Mouse (Mus musculus) midbrain, embryonic 13.5 days (tissue): ENCODE measurements around the gene Fut8. TPM values are rescaled to one million over a fixed set of nuclear protein-coding genes. Genes with fewer than 3 reads are reported as not detected.

Source experiments
- ATAC-seq: fragments of 200-750 bp; cut with Nextera tagmentation; 2 replicates; pipeline ENCODE4 v1.8.0; 2017; ENCODE audit warnings: mild to moderate bottlenecking, moderate TSS enrichment, moderate library complexity
- H3K27ac ChIP-seq: fragments of 300-500 bp; sonication (generic); 2 replicates; pipeline ENCODE4 v1.5.1; 2015; ENCODE audit warnings: inconsistent platforms, mild to moderate bottlenecking, moderate library complexity
- H3K27me3 ChIP-seq: fragments of 300-500 bp; sonication (generic); 2 replicates; pipeline ENCODE4 v1.6.1; 2015; ENCODE audit warnings: mild to moderate bottlenecking, inconsistent platforms
- H3K36me3 ChIP-seq: fragments of 300-500 bp; sonication (generic); 2 replicates; pipeline ENCODE4 v1.6.1; 2015; ENCODE audit warnings: mild to moderate bottlenecking, inconsistent platforms
- H3K4me1 ChIP-seq: fragments of 300-500 bp; sonication (generic); replicated peaks from 2 replicates; pipeline ENCODE4 v1.6.1; 2015; ENCODE audit warnings: inconsistent platforms
- H3K4me2 ChIP-seq: fragments of 300-500 bp; sonication (generic); replicated peaks from 2 replicates; pipeline ENCODE4 v1.6.1; 2015; ENCODE audit warnings: moderate library complexity, mild to moderate bottlenecking, inconsistent platforms
- H3K4me3 ChIP-seq: fragments of 300-500 bp; sonication (generic); replicated peaks from 2 replicates; pipeline ENCODE4 v1.5.1; 2015; ENCODE audit warnings: mild to moderate bottlenecking, inconsistent platforms
- H3K9ac ChIP-seq: fragments of 300-500 bp; sonication (generic); replicated peaks from 2 replicates; pipeline ENCODE4 v1.6.1; 2015; ENCODE audit warnings: mild to moderate bottlenecking, inconsistent platforms
- H3K9me3 ChIP-seq: fragments of 300-500 bp; sonication (generic); 2 replicates; pipeline ENCODE4 v1.6.1; 2016; ENCODE audit warnings: mild to moderate bottlenecking, inconsistent platforms
- WGBS: fragments of 180-500 bp; shearing (Covaris S2); methylation state at CpG from one replicate; pipeline ENCODE4 v1.1.7; 2015; 5-methylcytosine and 5-hydroxymethylcytosine counted together
- polyA plus RNA-seq: library from polyadenylated mRNA; unstranded; fragments of >200 nt; fragmentation: Nextera tagmentation; extraction: Ambion mirVana; gene quantifications from 2 replicates; pipeline ENCODE4 v1.2.1, GENCODE M21; 2015

Fut8 gene
- polyA plus RNA-seq, 1 experiment from 2014 or later, result 51.1 TPM

DNA sequence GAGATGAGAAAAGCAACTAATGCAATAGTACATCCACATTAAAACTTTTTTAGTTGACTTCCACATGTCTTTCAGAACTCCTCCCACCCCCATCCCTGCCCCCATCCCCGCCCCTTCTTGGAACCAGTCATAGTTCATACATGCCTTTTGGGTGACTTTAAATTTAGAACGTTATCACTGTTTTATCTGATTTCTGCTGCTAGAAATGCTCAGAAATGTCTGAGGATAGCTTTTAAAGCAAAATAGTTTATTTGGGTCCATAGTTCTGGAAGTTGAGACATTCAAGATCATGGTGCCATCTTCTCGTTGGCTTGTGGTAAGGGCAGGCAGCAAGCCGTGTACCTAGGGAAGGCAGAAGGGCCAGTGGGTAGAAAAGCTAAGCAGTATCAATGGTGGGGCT lies 34.8 kb upstream of the Fut8 start:
- no peaks in the 10 kb centered on the region for H3K9me3 ChIP-seq
- no peak for ATAC-seq
- no peaks in the 10 kb centered on the region for H3K36me3 ChIP-seq
- WGBS, result 92% methylated on average over 4 of the region's 4 CpGs
- no peaks in the 10 kb centered on the region for H3K27me3 ChIP-seq
- no peaks in the 10 kb centered on the region for H3K4me1 ChIP-seq
- no peak overlapping the region for H3K4me3 ChIP-seq
- no peak overlapping the region for H3K4me2 ChIP-seq
- no peak overlapping the region for H3K27ac ChIP-seq
- no peak overlapping the region for H3K9ac ChIP-seq

GRCm38 (mm10) chr12:77206852-77207251 lies 31.1 kb upstream of the Fut8 start:
- no peaks in the 10 kb centered on the region for H3K9me3 ChIP-seq
- H3K36me3 ChIP-seq, result no peaks in the 10 kb centered on the region
- 83% methylated on average over 5 of the region's 5 CpGs for WGBS
- ATAC-seq, result no peak
- H3K27ac ChIP-seq, result no peak overlapping the region
- H3K4me3 ChIP-seq, result no peak overlapping the region
- H3K27me3 ChIP-seq, result no peaks in the 10 kb centered on the region
- H3K4me2 ChIP-seq, result no peak overlapping the region
- H3K4me1 ChIP-seq, result no peaks in the 10 kb centered on the region
- H3K9ac ChIP-seq, result no peak overlapping the region

GRCm38 (mm10) chr12:77208056-77208455 lies 29.9 kb upstream of the Fut8 start:
- WGBS, result 96% methylated on average over 2 of the region's 2 CpGs
- no peak overlapping the region for H3K4me3 ChIP-seq
- no peak overlapping the region for H3K27ac ChIP-seq
- no peaks in the 10 kb centered on the region for H3K4me1 ChIP-seq
- no peaks in the 10 kb centered on the region for H3K27me3 ChIP-seq
- H3K36me3 ChIP-seq, result no peaks in the 10 kb centered on the region
- H3K9me3 ChIP-seq, result no peaks in the 10 kb centered on the region
- no peak overlapping the region for H3K9ac ChIP-seq
- ATAC-seq, result no peak
- H3K4me2 ChIP-seq, result no peak overlapping the region

- H3K4me2 ChIP-seq, result no peak overlapping the region
- WGBS, result 75% methylated on average over 5 of the region's 5 CpGs
- no peaks in the 10 kb centered on the region for H3K4me1 ChIP-seq
- no peaks in the 10 kb centered on the region for H3K36me3 ChIP-seq
- no peaks in the 10 kb centered on the region for H3K9me3 ChIP-seq
- H3K4me3 ChIP-seq, result no peak overlapping the region
- H3K27me3 ChIP-seq, result no peaks in the 10 kb centered on the region
- H3K27ac ChIP-seq, result no peak overlapping the region
- no peak overlapping the region for H3K9ac ChIP-seq
- ATAC-seq, result no peak
Measured at GRCm38 (mm10) chr12:77208576-77209180, 29.2 kb upstream of the Fut8 start.

DNA sequence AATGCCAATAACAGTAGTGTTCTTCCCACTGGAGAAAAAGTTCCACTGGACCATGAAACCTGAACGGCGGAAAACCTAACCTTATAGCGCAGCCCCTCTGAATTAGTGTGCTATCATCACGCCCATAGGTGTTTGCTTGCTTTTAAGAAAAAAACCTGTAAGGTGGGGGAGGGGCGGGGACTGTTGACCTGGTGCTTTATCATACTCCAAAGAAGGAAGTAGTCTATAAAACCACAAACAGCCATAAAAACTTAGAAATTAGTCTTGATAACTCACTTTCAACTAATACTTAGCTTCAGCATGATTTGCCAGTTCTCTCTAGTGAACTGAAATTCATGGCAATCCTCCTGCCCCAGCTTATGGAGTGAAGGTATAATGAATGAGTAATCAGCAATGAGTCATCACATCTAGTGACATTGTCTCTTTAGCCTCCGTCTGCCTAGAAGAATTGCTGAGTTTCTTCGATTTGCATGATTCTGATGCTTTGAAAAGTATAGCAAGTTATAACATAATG lies 26.2 kb upstream of the Fut8 start:
- H3K4me1 ChIP-seq, result no peaks in the 10 kb centered on the region
- H3K9ac ChIP-seq, result no peak overlapping the region
- no peaks in the 10 kb centered on the region for H3K9me3 ChIP-seq
- no peaks in the 10 kb centered on the region for H3K36me3 ChIP-seq
- no peak overlapping the region for H3K27ac ChIP-seq
- 92% methylated on average over 7 of the region's 7 CpGs for WGBS
- H3K4me2 ChIP-seq, result no peak overlapping the region
- no peak for ATAC-seq
- no peaks in the 10 kb centered on the region for H3K27me3 ChIP-seq
- no peak overlapping the region for H3K4me3 ChIP-seq

GRCm38 (mm10) chr12:77213896-77214564 lies 23.9 kb upstream of the Fut8 start:
- no peak overlapping the region for H3K27ac ChIP-seq
- H3K4me3 ChIP-seq, result no peak overlapping the region
- H3K9me3 ChIP-seq, result no peaks in the 10 kb centered on the region
- no peak overlapping the region for H3K4me2 ChIP-seq
- H3K27me3 ChIP-seq, result no peaks in the 10 kb centered on the region
- WGBS, result 84% methylated on average over 6 of the region's 6 CpGs
- no peaks in the 10 kb centered on the region for H3K36me3 ChIP-seq
- ATAC-seq, result no peak
- no peaks in the 10 kb centered on the region for H3K4me1 ChIP-seq
- no peak overlapping the region for H3K9ac ChIP-seq

DNA sequence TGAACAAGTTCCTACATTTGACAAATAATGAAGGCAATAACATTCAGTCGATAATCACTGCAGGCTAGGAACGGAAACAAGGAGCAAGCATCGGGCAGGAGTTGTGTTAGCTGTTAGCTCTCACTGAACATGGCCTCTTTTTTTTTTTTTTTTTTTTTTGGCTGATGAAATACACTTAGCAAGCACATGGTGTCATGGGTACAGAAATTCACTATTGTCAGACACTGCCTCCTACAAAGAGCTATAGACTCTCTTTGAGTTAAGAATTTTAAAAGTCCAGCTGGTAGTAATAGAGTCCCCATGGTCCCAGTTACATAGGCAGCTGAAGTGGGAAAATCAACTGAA lies 23.4 kb upstream of the Fut8 start:
- Histone ChIP-seq H3K9ac (no peak overlapping the region), H3K4me3 (no peak overlapping the region), H3K9me3 (no peaks in the 10 kb centered on the region), H3K27me3 (no peaks in the 10 kb centered on the region), H3K36me3 (no peaks in the 10 kb centered on the region), H3K27ac (no peak overlapping the region), H3K4me2 (no peak overlapping the region), H3K4me1 (no peaks in the 10 kb centered on the region)
- WGBS, result 88% methylated on average over 3 of the region's 3 CpGs
- ATAC-seq, result no peak

DNA sequence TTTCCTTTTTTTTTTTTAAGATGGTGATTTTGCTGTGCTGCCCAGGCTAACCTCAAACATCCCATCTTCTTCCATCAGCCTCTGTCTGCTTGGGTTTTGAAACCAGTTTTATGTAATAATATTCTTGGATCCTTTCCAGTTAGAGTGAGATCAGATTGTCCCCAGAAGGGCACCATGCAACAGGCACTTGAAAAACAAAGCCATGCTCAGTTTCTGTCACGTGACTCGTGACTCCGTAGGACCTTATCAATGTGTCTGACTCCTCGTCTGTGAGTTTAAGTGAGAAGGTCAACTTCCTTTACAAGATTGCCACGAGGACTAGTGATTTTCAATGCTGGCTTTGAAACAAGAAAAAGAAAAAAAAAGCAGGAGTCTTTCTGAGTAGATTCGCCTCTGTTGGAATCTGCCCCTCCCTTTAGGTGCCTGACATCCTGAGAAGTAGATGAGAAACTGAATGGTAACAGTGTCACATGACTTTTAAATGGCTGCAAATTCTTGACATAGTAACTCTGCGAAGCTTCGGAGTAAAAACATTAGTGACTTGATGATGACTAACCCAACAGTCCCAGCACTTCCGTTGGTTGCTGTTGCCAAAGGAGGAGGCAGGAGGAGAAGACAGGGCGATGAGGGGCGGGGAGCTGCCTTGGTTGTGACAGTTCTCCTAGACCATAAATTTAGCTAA lies 21.3 kb upstream of the Fut8 start:
- Histone ChIP-seq H3K9ac (no peak overlapping the region), H3K36me3 (no peaks in the 10 kb centered on the region), H3K4me2 (no peak overlapping the region), H3K27ac (no peak overlapping the region), H3K4me1 (no peaks in the 10 kb centered on the region), H3K4me3 (no peak overlapping the region), H3K9me3 (no peaks in the 10 kb centered on the region), H3K27me3 (no peaks in the 10 kb centered on the region)
- ATAC-seq, result no peak
- 82% methylated on average over 11 of the region's 11 CpGs for WGBS

DNA sequence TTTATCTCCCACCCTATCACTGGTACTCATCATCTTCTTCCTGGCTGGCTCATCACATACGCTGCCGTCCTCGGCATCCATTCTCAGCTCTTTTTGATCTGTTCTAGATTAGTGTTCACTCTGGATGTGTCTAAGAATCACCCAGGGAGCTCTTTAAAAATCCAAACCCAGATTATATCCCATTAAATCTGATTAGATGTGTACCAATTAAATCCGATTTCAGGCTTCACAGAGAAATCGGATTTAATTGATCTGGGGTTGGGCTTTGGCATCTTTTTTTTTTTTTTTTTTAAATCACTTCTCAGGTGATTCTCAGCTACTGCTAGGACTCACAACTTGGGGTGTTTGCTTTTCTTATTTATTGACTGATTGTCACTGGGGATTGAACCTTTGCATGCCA lies 17.3 kb upstream of the Fut8 start:
- H3K36me3 ChIP-seq, result no peaks in the 10 kb centered on the region
- no peaks in the 10 kb centered on the region for H3K9me3 ChIP-seq
- H3K27ac ChIP-seq, result no peak overlapping the region
- WGBS, result 64% methylated on average over 5 of the region's 5 CpGs
- no peak for ATAC-seq
- no peak overlapping the region for H3K4me3 ChIP-seq
- no peaks in the 10 kb centered on the region for H3K27me3 ChIP-seq
- no peak overlapping the region for H3K9ac ChIP-seq
- no peak overlapping the region for H3K4me2 ChIP-seq
- no peaks in the 10 kb centered on the region for H3K4me1 ChIP-seq

DNA sequence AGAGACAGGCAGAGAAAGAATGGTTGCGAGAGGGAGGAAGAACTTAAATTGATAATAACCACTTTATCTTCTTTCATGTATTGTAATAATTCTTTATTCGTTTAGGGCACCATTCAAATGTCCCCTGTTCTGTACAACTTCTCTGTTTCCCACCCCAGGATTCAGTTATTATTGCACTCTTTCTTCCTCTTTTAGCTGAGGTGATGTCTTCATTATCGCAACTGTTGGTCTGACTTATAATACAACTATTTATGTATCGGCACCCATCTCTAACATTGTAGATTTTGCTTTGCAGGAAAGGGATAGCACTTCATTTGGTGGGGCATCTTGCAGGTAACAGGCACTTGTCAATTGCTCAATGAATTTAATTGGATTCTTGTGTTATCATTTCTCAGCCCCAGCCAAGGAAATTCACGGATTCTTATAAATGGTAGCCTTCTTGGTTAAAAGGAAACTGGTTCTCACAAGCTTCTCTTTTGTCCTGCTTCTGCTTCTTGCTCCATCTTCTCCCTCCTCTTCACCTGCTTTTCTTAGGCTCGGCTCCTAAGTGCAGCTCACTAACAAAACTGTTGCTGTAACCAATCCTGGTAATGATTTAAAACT lies 15.6 kb upstream of the Fut8 start:
- ATAC-seq, result no peak
- H3K4me3 ChIP-seq, result no peak overlapping the region
- WGBS, result 87% methylated on average over 6 of the region's 6 CpGs

GRCm38 (mm10) chr12:77223595-77223994 lies 14.3 kb upstream of the Fut8 start:
- Histone ChIP-seq H3K4me3 (no peak overlapping the region), H3K36me3 (no peaks in the 10 kb centered on the region), H3K9me3 (no peaks in the 10 kb centered on the region), H3K4me2 (no peak overlapping the region), H3K27me3 (no peaks in the 10 kb centered on the region), H3K4me1 (no peaks in the 10 kb centered on the region), H3K27ac (no peak overlapping the region), H3K9ac (no peak overlapping the region)
- WGBS, result 92% methylated on average over 3 of the region's 3 CpGs
- no peak for ATAC-seq

More for the DNA sequence above, 15.6 kb upstream of the Fut8 start:
- H3K4me1 ChIP-seq, result no peaks in the 10 kb centered on the region
- no peaks in the 10 kb centered on the region for H3K36me3 ChIP-seq
- H3K27ac ChIP-seq, result no peak overlapping the region
- H3K9me3 ChIP-seq, result no peaks in the 10 kb centered on the region
- no peaks in the 10 kb centered on the region for H3K27me3 ChIP-seq
- H3K4me2 ChIP-seq, result no peak overlapping the region
- H3K9ac ChIP-seq, result no peak overlapping the region

- no peaks in the 10 kb centered on the region for H3K4me1 ChIP-seq
- no peaks in the 10 kb centered on the region for H3K9me3 ChIP-seq
- H3K4me2 ChIP-seq, result no peak overlapping the region
- H3K36me3 ChIP-seq, result no peaks in the 10 kb centered on the region
- H3K27me3 ChIP-seq, result no peaks in the 10 kb centered on the region
- no peak overlapping the region for H3K4me3 ChIP-seq
- no peak overlapping the region for H3K9ac ChIP-seq
- WGBS, result 89% methylated on average over 4 of the region's 4 CpGs
- H3K27ac ChIP-seq, result no peak overlapping the region
- no peak for ATAC-seq
Measured at GRCm38 (mm10) chr12:77224121-77224520, 13.8 kb upstream of the Fut8 start.
